Mouse (Mus musculus): Measurements from ENCODE around the gene Mgat3. TPM values are rescaled to one million over a fixed set of nuclear protein-coding genes. Genes with fewer than 3 reads are reported as not detected.
A peak's percentile ranks its signal among the peaks of the same experiment; 100 is the strongest.

Mgat3 gene
- total RNA-seq, 1 experiment from 2014 or later, result not detected

DNA sequence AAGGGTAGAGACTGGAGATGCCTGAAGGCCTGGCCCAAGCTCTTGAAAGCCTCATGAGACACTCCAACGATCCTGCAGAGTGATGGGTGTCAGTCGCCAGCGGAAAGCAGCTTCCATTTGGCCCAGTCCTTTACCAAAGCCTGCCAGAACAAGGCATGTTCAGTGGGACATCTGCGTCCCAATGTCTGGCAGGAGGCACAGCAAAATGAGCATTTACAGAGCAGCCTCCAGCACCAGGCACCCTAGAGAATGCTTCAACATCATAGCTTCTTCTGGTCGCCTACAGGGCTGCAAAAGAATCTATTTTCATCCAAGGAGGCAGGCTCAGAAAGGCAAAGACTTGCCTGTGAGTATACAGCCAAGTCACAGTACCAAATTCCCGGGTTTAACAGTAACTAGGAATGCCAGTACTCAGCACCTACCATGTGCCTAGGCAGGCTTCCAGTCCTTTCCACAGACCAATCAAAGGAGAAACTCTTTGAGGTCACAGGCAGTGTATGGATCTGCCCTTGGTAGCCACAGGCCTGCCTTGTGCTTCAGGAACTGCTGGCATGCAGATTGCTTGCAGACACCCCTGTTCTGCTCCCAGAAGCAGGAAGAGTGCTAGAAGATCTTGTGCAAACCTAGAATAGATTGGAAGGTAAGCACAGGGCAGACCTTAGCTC, 28.7 kb downstream of the Mgat3 start:
- ATAC-seq (replicated peaks in 1 of 2; ENCODE audit: insufficient read depth in 1 of 2, low FRiP score in 2 of 2, low TSS enrichment in 1 of 2, low read depth in 1 of 2, poor library complexity in 2 of 2, severe bottlenecking in 2 of 2), result no peak

DNA sequence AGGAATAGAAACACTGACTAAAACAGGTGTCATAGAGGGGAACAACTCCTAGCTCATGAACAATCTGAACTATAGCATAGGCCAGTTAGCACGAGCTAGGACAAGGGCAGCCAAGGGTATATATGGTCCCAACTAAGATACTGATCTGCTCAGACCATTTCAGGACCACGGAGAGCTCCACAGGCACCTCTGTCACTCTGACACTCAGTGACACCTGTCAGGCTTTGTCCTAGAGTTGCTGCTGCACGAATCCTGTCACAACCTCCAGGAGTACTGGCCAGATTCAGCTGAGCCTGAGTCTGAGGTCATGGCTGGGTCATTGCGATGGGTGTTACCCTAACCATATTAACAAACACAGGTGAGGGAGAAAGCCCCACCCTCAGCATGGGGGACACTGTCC, 29.9 kb downstream of the Mgat3 start:
- ATAC-seq (replicated peaks in 1 of 2; ENCODE audit: insufficient read depth in 1 of 2, low FRiP score in 2 of 2, low TSS enrichment in 1 of 2, low read depth in 1 of 2, poor library complexity in 2 of 2, severe bottlenecking in 2 of 2), result no peak

DNA sequence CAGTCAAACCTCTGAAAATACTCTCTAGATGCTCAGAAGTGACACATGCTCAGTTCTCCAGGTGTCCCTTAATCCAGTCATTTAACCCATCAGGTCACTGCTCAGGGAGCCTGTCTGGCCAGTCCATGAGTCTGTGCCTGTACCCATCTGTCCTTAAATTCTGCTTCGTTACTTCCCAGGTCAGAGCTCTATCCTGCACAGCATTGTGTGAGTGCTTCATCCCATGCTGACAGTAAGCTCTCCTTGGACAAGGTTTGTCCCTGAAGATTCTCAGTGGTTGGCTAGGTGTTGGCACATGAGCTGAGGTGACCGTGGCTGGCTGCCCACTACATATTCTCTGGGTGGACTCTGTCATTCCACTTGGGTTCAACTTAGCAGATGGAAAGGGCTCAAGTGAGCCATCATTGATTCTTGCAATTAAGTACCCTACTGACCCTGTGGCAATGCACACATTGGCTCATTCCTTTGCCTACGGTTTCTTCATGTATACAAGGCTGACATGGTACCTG, 32.6 kb downstream of the Mgat3 start:
- no peak for ATAC-seq (replicated peaks in 1 of 2; ENCODE audit: insufficient read depth in 1 of 2, low FRiP score in 2 of 2, low TSS enrichment in 1 of 2, low read depth in 1 of 2, poor library complexity in 2 of 2, severe bottlenecking in 2 of 2)

DNA sequence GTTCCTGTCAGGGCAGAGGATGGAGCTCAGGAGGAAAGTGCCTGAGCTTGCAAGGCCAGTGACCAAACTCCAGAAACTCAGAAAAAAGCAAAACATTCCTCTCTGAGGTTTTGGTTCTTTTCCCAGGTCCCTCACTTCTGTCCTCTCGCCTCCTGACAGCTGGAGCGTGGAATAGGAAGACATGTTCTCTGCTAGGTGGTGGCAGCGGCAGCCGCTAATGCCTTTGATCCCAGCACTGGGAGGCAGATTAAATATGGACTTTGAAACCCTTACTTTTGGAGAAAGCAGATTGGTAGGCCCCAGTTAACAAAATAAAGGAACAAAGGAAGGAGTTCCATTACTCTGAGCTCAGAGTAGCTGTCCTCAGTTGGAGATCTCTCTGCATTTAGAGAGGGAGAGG, 34.9 kb downstream of the Mgat3 start:
- no peak for ATAC-seq (replicated peaks in 1 of 2; ENCODE audit: insufficient read depth in 1 of 2, low FRiP score in 2 of 2, low TSS enrichment in 1 of 2, low read depth in 1 of 2, poor library complexity in 2 of 2, severe bottlenecking in 2 of 2)

DNA sequence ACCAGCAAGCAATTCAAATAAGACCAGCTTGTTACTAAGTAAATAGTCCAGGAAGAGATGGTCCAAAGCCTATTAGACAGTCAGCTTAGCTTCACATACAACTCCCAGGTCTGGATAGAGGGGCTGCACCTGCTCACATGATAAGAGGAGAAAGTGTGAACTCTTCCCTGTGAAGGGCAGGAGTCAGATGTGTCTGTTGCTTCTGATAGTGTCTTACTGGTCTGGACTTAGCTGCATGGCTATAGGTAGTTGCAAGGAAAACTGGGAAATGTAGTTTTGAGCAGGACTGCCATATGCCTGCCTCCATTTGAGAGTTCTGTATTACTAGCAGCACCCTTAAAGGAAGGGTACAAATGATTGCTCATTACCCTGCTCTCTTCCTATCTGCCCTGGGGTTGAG, 40.2 kb downstream of the Mgat3 start:
- no peak for ATAC-seq (replicated peaks in 1 of 2; ENCODE audit: insufficient read depth in 1 of 2, low FRiP score in 2 of 2, low TSS enrichment in 1 of 2, low read depth in 1 of 2, poor library complexity in 2 of 2, severe bottlenecking in 2 of 2)

DNA sequence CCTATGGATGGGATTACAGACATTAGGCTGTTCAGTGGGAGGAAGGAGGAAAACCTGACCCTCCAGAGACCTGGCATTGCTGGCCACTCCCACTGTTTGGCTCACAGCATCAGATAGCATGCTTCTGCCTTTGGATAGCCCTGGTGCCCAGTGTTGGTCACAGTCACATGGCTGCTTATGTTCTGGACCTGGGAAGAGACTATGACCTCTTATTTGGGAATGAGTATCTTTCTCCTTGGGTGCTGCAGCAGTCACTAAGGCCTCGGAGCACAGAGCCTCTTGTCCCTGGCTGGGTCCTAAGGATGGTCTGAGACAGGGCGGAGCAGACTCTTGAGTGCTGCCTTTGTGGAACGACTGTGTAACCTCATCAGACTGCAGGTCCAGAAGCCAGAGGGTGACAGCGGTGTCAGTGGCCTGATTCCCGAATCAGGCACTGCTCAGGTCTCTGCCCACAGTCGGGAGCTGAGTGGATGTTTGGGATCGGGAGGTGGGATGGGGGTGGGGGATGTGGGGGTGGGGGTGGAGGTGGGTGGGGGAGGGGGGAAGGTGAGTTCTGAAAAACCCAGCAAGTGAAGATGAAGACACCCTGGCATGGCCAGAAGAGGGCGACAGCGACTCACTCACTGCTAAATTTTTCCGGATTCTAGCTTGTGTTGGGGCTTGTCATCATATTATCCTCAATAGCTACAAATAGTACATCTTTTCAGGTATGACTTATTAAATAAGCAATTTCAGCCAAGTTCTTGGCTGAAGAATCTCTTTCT, 42.4 kb downstream of the Mgat3 start:
- ATAC-seq (replicated peaks in 1 of 2; ENCODE audit: insufficient read depth in 1 of 2, low FRiP score in 2 of 2, low TSS enrichment in 1 of 2, low read depth in 1 of 2, poor library complexity in 2 of 2, severe bottlenecking in 2 of 2), result no peak

DNA sequence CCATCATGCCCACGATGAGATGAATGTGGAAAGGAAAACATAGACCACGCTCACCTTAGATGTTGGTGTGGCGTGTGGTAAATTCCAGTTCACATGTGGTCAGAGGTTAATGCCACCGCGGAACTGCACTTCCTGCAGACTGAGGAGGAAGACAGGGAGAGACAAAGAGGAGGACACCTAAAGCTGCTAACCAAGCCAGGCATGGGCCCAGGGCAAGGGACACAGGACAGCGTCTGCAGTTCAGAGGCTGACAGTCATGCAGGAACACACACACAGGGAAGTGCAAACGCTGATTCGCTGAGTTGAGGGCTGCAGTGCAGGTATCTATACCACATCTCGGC, 42.9 kb downstream of the Mgat3 start:
- no peak for ATAC-seq (replicated peaks in 1 of 2; ENCODE audit: insufficient read depth in 1 of 2, low FRiP score in 2 of 2, low TSS enrichment in 1 of 2, low read depth in 1 of 2, poor library complexity in 2 of 2, severe bottlenecking in 2 of 2)

DNA sequence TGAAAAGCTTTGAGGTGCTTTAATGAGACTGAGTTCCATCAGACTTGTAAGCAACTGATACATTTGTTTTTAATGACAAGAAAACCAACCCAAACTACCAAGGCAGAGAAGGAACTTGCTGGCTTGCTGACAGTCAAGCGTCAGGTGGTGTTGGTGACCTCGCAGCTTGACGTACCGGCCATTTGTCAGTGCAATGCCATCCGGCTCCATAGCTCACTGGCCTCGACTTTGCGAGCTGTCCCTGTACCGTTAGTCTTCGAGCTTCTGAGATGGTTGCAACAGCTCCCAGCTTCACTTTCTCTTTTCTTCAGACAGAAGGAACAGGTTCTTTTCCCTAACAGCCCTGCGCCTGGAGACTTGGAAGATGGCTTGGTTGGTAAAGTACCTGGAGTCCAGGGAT, 44.0 kb downstream of the Mgat3 start:
- ATAC-seq (replicated peaks in 1 of 2; ENCODE audit: insufficient read depth in 1 of 2, low FRiP score in 2 of 2, low TSS enrichment in 1 of 2, low read depth in 1 of 2, poor library complexity in 2 of 2, severe bottlenecking in 2 of 2), result no peak

DNA sequence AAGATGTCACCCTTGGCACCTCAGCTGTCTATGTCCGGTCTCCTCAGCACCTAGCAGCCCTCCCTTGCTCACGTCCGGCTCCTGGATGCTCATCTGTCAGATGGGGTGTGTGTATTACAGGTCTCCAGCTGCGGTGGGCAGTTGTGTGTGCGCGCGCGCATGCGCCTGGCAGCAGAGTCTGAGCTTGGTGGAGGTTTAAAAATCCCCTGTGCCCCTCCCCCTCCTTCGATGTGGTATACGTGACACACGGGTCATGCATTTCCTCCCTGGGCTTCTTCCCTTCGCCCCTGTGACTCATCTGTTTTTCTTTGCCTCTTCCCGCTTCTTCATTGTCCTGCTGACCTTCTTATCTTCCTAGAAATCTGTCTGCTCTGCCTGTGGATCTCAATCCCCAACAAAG, 45.7 kb downstream of the Mgat3 start:
- peak; percentile 31 to 66; a peak in 2 of 4 replicates for ATAC-seq (replicated peaks in 1 of 2; ENCODE audit: insufficient read depth in 1 of 2, low FRiP score in 2 of 2, low TSS enrichment in 1 of 2, low read depth in 1 of 2, poor library complexity in 2 of 2, severe bottlenecking in 2 of 2)

DNA sequence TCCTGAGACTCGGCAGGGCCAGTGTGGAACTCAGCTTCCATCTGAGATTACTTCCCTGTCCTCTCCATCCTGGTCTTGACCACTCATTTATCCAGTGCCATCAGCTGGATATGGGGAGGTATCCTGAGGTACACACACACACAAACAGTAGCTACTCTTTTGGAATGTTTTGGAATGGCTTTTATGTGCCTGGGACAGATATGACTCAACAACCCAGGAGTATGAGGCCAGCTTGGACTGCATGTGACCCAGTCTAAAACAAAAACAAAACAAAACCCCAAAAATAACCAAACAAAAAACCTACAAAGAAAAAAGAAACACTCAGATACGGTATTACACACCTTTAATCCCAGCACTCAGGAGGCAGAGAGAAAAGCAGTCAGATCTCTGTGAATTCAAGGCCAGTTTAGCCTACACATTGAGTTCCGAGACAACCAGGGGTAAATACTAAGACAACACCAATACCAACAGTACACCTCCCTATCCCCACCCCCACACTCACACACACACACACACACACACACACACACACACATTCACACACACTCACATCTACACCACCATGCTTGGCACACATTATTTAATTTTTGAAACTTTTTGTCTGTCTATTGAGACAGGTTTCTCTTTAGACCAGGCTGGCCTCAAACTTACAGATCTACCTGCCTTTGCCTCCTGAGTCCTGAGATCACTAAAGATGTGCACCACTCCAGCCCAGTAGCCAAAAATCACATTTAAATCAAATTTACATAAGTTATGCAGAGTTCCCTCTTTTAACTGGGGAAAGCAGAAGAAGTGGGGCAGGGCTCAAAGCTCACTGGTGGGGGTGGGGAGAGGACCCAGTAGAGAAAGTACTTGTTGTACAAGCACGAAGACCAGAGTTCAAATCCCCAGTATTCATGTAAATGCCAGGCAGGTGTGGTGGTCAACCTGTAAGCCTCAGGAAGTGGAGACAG, 46.5 kb downstream of the Mgat3 start:
- no peak for ATAC-seq (replicated peaks in 1 of 2; ENCODE audit: insufficient read depth in 1 of 2, low FRiP score in 2 of 2, low TSS enrichment in 1 of 2, low read depth in 1 of 2, poor library complexity in 2 of 2, severe bottlenecking in 2 of 2)

DNA sequence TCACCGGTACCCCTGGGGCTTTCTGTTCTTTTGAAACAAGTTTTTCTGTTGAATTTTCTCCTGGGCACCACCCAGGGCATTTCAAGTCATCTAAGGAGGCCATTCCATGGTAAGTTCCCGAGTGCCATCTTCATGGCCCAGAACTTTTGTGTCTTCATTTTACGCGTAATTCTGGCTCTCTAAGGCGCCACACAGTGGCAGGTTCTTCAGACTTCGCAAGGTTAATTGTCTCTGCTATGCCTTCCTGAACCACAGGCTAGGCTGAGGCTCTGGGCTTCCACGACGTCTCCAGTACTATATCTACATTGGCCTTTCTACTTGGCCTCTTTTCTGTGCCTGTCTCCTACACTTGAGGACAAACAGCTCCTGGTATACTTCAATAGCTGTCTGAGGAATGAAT, 47.5 kb downstream of the Mgat3 start:
- ATAC-seq (replicated peaks in 1 of 2; ENCODE audit: insufficient read depth in 1 of 2, low FRiP score in 2 of 2, low TSS enrichment in 1 of 2, low read depth in 1 of 2, poor library complexity in 2 of 2, severe bottlenecking in 2 of 2), result no peak

DNA sequence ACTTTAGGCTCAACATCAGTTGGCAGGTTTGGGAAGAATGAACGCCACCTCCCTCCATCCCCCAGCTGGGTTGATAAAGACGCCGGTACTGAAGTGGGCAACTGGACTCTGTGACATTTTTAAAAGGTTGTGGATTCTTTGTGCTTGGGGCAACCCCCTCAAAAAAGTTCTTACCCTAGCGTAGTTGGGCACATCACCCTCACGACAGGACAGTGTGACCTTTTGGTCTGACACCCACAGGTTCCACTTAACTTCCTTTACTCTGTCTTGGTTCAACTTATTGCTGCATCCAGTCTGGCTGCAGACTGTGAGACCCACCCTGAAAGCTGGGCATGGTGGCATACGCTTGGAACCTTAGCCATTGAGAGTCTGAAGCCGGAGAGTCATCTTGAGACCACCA, 50.2 kb downstream of the Mgat3 start:
- ATAC-seq (replicated peaks in 1 of 2; ENCODE audit: insufficient read depth in 1 of 2, low FRiP score in 2 of 2, low TSS enrichment in 1 of 2, low read depth in 1 of 2, poor library complexity in 2 of 2, severe bottlenecking in 2 of 2), result no peak

DNA sequence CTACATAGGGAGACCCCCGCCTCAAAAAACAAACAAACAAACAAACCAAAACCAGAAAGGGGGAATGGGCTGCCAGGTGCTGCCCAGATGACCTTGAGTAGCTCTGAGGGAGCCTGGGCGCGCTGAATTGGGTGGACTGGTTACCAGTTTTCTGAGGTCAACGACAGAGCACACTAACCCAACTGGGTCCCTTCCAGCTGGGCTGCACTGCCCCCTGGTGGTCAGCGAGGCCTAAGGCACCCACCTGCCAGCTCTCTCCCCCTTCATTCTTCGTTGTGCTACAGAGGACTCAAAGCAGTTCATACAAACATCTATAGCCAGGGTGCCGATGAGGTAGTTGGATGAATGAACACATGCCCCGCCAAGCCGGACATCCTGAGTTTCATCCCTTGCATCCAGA, 51.7 kb downstream of the Mgat3 start:
- peak; percentile 88 to 89 for ATAC-seq (replicated peaks in 1 of 2; ENCODE audit: insufficient read depth in 1 of 2, low FRiP score in 2 of 2, low TSS enrichment in 1 of 2, low read depth in 1 of 2, poor library complexity in 2 of 2, severe bottlenecking in 2 of 2)

DNA sequence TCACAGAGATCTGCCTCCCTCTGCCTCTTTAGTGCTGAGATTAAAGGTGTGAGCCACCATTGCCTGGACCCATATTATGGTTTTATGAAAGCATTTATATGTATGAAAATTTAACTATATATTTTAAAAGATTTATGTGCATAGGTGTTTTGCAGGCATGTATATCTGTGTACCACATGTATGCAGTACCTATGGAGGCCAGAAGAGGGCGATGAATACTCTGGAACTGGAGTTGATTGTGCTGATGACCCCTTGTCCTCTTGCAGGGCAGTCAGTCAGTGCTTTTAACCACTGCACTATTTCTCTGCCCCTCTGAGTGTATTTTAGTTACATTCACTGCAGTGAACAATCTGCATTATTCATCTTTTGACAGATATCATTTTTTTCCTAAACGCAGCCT, 52.3 kb downstream of the Mgat3 start:
- ATAC-seq (replicated peaks in 1 of 2; ENCODE audit: insufficient read depth in 1 of 2, low FRiP score in 2 of 2, low TSS enrichment in 1 of 2, low read depth in 1 of 2, poor library complexity in 2 of 2, severe bottlenecking in 2 of 2), result peak; percentile 56; a peak in 2 of 4 replicates

DNA sequence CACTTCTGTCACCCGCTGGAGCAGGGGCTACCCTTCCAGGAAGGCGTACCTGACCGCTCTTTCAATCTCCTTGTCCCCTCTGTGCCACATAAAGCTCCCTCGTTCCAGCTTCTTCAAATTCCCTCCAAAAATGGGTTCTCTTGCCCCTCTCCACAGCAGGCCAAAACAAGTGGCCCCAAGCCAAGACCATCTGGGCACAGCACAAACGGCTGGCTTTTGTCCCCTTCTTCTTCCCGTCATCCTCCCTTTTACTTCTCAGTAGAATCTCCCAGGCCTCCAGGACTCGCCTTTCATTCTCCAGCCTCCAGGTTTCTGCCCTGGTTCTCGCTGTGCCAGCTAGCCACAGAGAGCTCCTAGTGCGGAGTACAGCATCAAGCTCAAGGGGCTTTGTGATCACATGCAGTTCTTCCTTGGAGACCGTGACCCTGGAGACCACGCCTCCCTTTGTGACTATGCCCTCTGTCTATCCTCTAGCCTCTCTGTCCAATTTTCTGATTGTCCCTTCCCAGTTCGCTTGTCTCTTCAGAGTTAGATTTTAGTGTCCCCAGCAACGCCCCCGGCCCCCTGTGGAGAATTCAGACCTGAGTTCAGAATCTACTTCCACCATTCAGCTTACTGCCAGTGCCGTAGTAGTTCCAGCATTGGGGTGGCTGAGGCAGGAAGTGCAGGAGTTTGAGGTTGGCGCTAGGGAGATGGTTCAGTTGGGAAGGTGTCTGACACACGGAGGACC, 54.7 kb downstream of the Mgat3 start:
- no peak for ATAC-seq (replicated peaks in 1 of 2; ENCODE audit: insufficient read depth in 1 of 2, low FRiP score in 2 of 2, low TSS enrichment in 1 of 2, low read depth in 1 of 2, poor library complexity in 2 of 2, severe bottlenecking in 2 of 2)

DNA sequence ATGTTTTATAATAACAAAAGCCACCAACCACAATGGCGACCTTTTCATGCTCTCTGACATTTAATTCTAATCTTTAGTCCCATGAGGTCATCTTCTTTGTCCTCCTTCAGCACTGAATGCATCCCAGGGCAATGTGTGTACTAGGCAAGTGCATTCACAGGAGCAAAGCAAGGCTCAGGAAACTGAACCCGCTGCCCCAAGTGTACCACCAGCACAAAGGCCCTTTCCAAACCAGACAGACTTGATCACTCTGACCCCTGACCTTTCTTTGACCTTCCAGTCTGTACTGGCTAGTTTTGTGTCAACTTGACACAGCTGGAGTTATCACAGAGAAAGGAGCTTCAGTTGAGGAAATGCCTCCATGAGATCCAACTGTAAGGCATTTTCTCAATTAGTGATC, 58.8 kb downstream of the Mgat3 start:
- ATAC-seq (replicated peaks in 1 of 2; ENCODE audit: insufficient read depth in 1 of 2, low FRiP score in 2 of 2, low TSS enrichment in 1 of 2, low read depth in 1 of 2, poor library complexity in 2 of 2, severe bottlenecking in 2 of 2), result no peak

DNA sequence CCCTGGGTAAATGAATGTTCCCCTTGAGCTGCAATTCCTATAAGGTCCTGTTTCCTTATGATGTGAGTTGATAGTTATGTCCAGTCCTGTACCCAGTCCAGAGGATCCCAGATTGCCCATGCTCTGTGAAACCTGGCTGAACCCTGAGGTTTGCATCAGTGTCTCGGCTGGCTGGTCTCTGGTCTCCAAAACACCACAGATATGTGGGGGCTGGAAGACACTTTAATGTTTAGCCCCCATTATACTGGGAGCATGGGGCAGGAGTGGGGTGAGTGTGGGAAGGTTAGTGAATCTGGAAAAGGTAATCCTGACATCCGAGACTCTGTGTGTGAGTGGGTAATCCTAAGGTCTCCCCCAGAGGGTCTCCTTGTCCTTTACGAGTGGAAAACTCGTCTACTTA, 59.5 kb downstream of the Mgat3 start:
- ATAC-seq (replicated peaks in 1 of 2; ENCODE audit: insufficient read depth in 1 of 2, low FRiP score in 2 of 2, low TSS enrichment in 1 of 2, low read depth in 1 of 2, poor library complexity in 2 of 2, severe bottlenecking in 2 of 2), result no peak
